Mouse (Mus musculus) megakaryocyte, embryonic 14.5 days (primary cell): Measurements from ENCODE around the gene Plxdc2.

Experiments used
- FLI1 ChIP-seq: IDR thresholded peaks from 2 replicates; pipeline ENCODE4 v1.6.1; 2012; ENCODE audit warnings: low read length, inconsistent platforms, mixed read lengths
- GATA1 ChIP-seq: IDR thresholded peaks from 3 replicates; pipeline ENCODE4 v1.6.1; 2012; ENCODE audit warnings: mixed read lengths, low read length, inconsistent platforms, borderline replicate concordance

- TF ChIP-seq GATA1 (no peak), FLI1 (no peak)
Observed at GRCm38 (mm10) chr2:16795283-16795682, 439.2 kb downstream of the Plxdc2 start.
